In the genomic region with DNA sequence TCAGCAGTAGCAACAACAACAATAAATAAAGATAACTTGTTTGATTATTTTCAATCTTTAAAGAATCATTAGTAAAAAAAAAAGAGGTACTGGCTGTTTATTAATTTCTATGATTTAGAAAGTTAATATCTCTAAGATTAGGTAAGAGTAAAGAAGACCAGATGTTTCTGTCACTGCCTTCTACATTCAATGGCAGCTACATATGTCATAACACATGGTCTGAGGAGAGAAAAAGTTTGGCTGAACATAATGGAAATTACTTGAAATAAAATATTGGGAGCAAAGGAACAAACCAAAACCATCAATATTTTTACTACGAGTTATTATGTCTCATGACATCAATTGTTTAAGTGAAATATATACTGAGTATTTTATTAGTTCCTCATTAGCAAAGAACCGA, we compare ENCODE assay signal across 16 mouse cellular contexts.
"Had no signal": no experiment of that assay in that cellular context is flagged by ENCODE, and none has a peak within 500 bp of the region (broad histone marks: within the 10 kb centered on the region; RNA-seq: fewer than 3 reads in every experiment).

No protein-coding gene starts in this region.

- H3K36me3 ChIP-seq: neural tube, embryonic 13.5 days; neural tube, embryonic 15.5 days; stomach, embryonic 15.5 days had no signal

- H3K9ac ChIP-seq: neural tube, embryonic 13.5 days; neural tube, embryonic 15.5 days; stomach, embryonic 15.5 days had no signal

- H3K9me3 ChIP-seq: neural tube, embryonic 13.5 days; neural tube, embryonic 15.5 days; stomach, embryonic 15.5 days had no signal

- H3K4me3 ChIP-seq: neural tube, embryonic 13.5 days; neural tube, embryonic 15.5 days; stomach, embryonic 15.5 days had no signal

- H3K27ac ChIP-seq: neural tube, embryonic 13.5 days; neural tube, embryonic 15.5 days; stomach, embryonic 15.5 days; stomach, postnatal 0 days had no signal

- H3K4me1 ChIP-seq: neural tube, embryonic 15.5 days; stomach, embryonic 15.5 days had no signal

- H3K4me2 ChIP-seq: neural tube, embryonic 13.5 days; neural tube, embryonic 15.5 days; stomach, embryonic 15.5 days had no signal

- DNase-seq: retina, postnatal 1 day; right cerebral cortex, adult 18-20 months; right cerebral cortex, postnatal 14 days; right cerebral cortex, postnatal 25 days; right cerebral cortex, postnatal 4 days; spleen, adult 18-20 months; thymus, adult 18-20 months; thymus, adult 2 months; thymus, postnatal 14 days; thymus, postnatal 25 days; thymus, postnatal 36 days; thymus, postnatal 4 days had no signal

- H3K27me3 ChIP-seq: neural tube, embryonic 13.5 days; neural tube, embryonic 15.5 days; stomach, embryonic 15.5 days had no signal
